Mouse (Mus musculus) midbrain, embryonic 16.5 days (tissue): ENCODE measurements around the gene Pdgfb. TPM values are rescaled to one million over a fixed set of nuclear protein-coding genes. Genes with fewer than 3 reads are reported as not detected.

Source experiments
- ATAC-seq: fragments of 200-750 bp; cut with Nextera tagmentation; 2 replicates; pipeline ENCODE4 v1.8.0; 2017; ENCODE audit warnings: moderate TSS enrichment
- H3K27ac ChIP-seq: fragments of 300-500 bp; sonication (generic); 2 replicates; pipeline ENCODE4 v1.5.1; 2014; ENCODE audit warnings: mild to moderate bottlenecking, low read length, mixed read lengths
- H3K27me3 ChIP-seq: fragments of 300-500 bp; sonication (generic); 2 replicates; pipeline ENCODE4 v1.6.1; 2014; ENCODE audit warnings: low read depth, low read length, mixed read lengths; ENCODE audit not compliant: control insufficient read depth, insufficient read depth
- H3K36me3 ChIP-seq: fragments of 300-500 bp; sonication (generic); 2 replicates; pipeline ENCODE4 v1.6.1; 2014; ENCODE audit warnings: mild to moderate bottlenecking, low read length, moderate library complexity, mixed read lengths; ENCODE audit not compliant: control insufficient read depth, insufficient read depth
- H3K4me1 ChIP-seq: fragments of 300-500 bp; sonication (generic); 2 replicates; pipeline ENCODE4 v1.6.1; 2014; ENCODE audit warnings: mild to moderate bottlenecking, low read length, mixed read lengths; ENCODE audit not compliant: control insufficient read depth, insufficient read depth
- H3K4me2 ChIP-seq: fragments of 300-500 bp; sonication (generic); 2 replicates; pipeline ENCODE4 v1.6.1; 2014; ENCODE audit warnings: mild to moderate bottlenecking, low read length, mixed read lengths
- H3K4me3 ChIP-seq: fragments of 300-500 bp; sonication (generic); 2 replicates; pipeline ENCODE4 v1.5.1; 2014; ENCODE audit warnings: low read depth, mild to moderate bottlenecking, low read length, moderate library complexity, mixed read lengths
- H3K9ac ChIP-seq: fragments of 300-500 bp; sonication (generic); 2 replicates; pipeline ENCODE4 v1.6.1; 2014; ENCODE audit warnings: low read depth, low read length, mixed read lengths
- H3K9me3 ChIP-seq: fragments of 300-500 bp; sonication (generic); replicated peaks from 2 replicates; pipeline ENCODE4 v1.6.1; 2014; ENCODE audit warnings: mild to moderate bottlenecking, low read length, mixed read lengths; ENCODE audit not compliant: control insufficient read depth, poor library complexity, severe bottlenecking
- WGBS: fragments of 180-500 bp; shearing (Covaris S2); extraction: QIAGEN DNeasy Blood & Tissue Kit; methylation state at CpG from one replicate; pipeline ENCODE4 v1.1.7; 2014; 5-methylcytosine and 5-hydroxymethylcytosine counted together
- polyA plus RNA-seq: library from polyadenylated mRNA; unstranded; fragments of >200 nt; fragmentation: Nextera tagmentation; extraction: Ambion mirVana; gene quantifications from 2 replicates; pipeline ENCODE4 v1.2.1, GENCODE M21; 2015

The Pdgfb gene
- polyA plus RNA-seq, result 4.3 and 6.8 TPM in 2 replicates

DNA sequence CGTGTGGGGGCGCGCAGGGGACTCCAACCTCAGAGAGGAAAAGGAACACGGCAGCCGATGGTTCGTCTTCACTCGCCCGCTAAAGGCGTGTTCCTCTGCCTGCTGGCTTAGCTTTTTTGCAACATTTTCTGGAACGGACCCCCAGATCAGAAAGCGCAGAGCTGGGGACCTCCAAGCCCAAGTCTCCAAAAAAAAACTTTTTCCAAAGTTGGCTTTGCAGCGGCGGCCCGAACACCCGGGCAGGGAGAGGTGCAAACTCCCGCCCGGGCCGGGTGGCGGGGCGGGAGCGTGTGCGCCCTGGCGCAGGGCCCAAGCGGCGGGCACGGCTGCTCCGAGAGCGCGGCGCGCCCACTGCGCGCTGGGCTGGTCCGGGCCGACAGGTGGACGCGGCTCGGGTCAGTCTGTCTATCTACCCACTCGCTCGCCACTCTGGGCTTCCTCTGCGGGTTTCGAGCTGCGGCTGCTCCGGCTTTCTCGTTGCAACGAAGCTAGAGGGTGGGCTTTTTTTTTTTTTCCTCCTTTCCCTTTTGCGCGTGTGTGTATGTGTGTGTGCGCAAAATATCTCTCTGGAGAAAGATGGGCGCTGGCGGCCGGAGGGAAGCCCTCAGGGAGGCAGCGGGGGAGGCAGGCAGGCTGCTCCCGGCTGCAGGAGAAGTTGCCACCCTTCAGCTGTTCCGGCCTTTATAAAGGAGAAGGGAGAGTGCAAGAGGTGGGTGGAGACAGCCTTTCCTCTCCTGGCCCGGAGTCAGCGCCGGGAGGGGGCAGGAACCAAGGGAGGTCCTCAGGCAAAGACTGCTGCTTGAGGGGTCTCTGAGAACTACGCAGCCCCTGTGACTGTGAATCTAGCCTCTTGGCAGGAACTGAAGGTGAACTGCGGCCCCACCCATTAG, at the start of gene Pdgfb:
Gene Pdgfb (minus strand): TSS at position 657 of the 890 bp plus-strand sequence.
- no peak for ATAC-seq
- Histone ChIP-seq H3K9me3 (no peaks in the 10 kb centered on the region), H3K4me3 (peak within 1 kb of the TSS; percentile 81), H3K36me3 (no peaks in the 10 kb centered on the region), H3K27ac (peak within 1 kb of the TSS; percentile 18; the same call in 1 of the 2 replicates), H3K4me2 (peak within 1 kb of the TSS; percentile 94), H3K27me3 (peaks cover 26% of the 10 kb centered on the region), H3K4me1 (peaks cover 24% of the 10 kb centered on the region), H3K9ac (peak within 1 kb of the TSS; percentile 95)
- WGBS, result under 1% methylated on average over 59 of the region's 60 CpGs

DNA sequence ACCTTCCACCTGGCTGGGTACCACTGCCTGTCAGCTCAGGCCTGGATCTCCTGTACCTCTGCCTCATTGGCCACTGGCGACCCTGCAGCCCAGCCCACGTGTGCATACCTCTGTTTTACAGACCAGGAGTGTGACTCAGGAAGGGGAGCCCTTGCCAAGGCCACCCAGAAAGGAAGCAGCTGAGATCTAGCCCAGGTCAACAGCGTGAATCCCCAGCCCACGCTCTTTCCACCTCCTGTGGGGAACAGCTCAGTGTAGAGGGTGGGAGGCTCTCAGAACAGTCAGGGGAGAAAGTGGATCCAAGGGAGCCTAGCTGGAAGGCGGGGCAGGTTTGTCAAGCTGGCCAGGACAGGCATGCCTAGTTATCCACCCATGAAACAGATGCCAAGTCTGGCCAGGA, 48.0 kb upstream of the Pdgfb start:
- Histone ChIP-seq H3K9ac (no peak overlapping the region), H3K4me2 (no peak overlapping the region), H3K27me3 (no peaks in the 10 kb centered on the region), H3K9me3 (no peaks in the 10 kb centered on the region), H3K27ac (no peak overlapping the region), H3K36me3 (no peaks in the 10 kb centered on the region), H3K4me1 (no peaks in the 10 kb centered on the region), H3K4me3 (no peak overlapping the region)
- 37% methylated on average over 5 of the region's 5 CpGs for WGBS
- no peak for ATAC-seq

DNA sequence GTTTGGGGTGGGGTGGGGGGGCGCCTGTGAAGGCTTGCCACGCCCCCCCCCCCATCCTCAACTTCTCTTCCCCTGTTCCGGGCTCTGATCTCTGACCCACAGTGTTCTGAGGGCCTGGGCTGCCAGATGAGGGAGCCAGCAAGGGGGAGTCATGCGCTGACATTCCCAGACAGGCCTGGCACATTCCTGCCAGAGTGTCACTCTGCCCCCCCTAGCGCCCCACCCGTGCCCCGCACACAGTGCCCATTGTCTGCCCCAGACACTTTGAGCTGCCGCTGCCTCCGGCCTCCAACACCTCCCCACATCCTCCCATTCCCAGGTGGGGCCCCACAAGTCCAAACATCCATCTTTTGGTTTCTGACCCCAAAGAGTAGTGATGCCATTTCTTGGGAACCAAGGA, 47.6 kb upstream of the Pdgfb start:
- no peak overlapping the region for H3K9ac ChIP-seq
- H3K36me3 ChIP-seq, result no peaks in the 10 kb centered on the region
- H3K9me3 ChIP-seq, result no peaks in the 10 kb centered on the region
- no peak overlapping the region for H3K27ac ChIP-seq
- no peaks in the 10 kb centered on the region for H3K27me3 ChIP-seq
- no peak overlapping the region for H3K4me2 ChIP-seq
- no peak for ATAC-seq
- H3K4me3 ChIP-seq, result no peak overlapping the region
- WGBS, result 80% methylated on average over 6 of the region's 9 CpGs
- no peaks in the 10 kb centered on the region for H3K4me1 ChIP-seq

DNA sequence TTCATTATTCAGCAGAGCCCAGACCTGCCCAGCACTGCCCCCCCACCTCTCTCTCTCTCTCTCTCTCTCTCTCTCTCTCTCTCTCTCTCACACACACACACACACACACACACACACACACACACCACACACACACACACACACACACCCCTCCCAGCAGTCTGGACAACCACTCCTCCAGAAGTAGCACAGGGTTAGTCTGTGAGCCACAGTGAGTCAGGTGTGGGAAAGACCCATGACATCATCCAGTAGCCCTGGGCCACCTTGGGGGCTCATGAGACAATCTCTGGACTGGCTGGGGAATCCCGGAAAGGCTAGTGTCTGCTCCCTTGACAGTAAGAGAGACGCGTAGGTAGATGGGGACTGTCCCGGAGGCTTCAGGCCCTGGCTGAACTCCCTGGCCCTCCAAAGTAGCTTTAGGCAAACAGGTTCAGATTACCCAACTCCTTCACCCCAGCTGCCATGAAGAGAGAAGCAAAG, 46.3 kb upstream of the Pdgfb start:
- no peaks in the 10 kb centered on the region for H3K4me1 ChIP-seq
- no peak for ATAC-seq
- H3K9me3 ChIP-seq, result no peaks in the 10 kb centered on the region
- H3K4me2 ChIP-seq, result no peak overlapping the region
- no peaks in the 10 kb centered on the region for H3K27me3 ChIP-seq
- WGBS, result 94% methylated on average over 4 of the region's 4 CpGs
- no peaks in the 10 kb centered on the region for H3K36me3 ChIP-seq
- no peak overlapping the region for H3K9ac ChIP-seq
- H3K4me3 ChIP-seq, result no peak overlapping the region
- H3K27ac ChIP-seq, result no peak overlapping the region

DNA sequence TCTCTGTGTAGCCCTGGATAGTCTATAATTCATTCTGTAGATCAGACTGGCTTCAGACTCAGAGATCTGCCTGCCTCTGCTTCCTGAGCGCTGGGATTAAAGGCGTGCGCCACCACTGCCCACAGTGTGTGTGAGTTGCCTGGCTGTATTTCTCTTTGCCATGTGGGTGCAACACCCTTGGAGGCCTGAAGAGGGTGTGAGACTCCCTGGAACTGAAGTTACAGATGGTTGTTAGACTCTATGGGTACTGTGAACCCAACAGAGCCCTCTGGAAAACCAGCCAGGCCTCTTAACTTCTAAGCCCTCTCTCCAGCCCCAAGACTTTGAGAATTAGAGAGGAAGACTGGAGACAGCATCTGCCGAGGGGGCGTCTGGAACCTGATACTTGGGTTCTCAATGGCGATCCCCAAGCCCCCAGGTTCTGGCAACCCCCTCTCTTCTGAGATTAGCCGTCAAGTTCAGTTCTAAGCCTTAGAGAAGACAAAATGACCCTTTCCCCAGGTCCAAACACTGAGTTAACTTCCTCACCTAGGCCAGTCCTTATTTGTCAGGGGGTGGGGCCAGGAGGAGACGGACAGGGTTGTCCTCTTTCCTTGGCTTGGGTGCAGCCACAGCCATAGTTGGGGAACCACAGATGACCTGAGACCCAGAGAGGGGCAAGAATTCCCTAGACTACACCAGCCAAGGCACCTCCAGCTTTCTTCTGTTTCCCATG, 45.7 kb upstream of the Pdgfb start:
- Histone ChIP-seq H3K27ac (no peak overlapping the region), H3K36me3 (no peaks in the 10 kb centered on the region), H3K9ac (no peak overlapping the region), H3K4me2 (no peak overlapping the region), H3K9me3 (no peaks in the 10 kb centered on the region), H3K27me3 (no peaks in the 10 kb centered on the region), H3K4me1 (peaks cover 4% of the 10 kb centered on the region; the same call in 1 of the 2 replicates), H3K4me3 (no peak overlapping the region)
- ATAC-seq, result no peak
- WGBS, result 94% methylated on average over 8 of the region's 8 CpGs

DNA sequence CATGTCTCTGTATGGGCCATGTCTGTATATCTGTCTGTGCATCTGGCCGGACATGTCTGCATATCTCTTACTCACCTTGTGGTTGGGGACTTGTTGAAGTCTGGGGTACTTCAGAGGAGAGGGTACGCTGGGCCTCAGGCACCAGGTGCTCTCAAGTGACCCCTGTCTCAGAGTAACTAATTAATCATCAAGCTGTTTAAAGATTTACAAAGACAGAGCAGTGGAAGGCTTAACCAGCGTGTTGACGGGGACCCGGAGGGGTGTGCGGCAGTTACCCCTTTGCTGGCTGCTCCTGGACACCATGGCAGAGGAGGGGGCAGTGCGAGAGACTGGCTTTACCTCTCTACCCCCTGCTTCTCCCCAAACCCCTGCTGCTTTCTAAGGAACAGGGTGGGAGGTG, 44.8 kb upstream of the Pdgfb start:
- Histone ChIP-seq H3K27ac (no peak overlapping the region), H3K9me3 (no peaks in the 10 kb centered on the region), H3K4me1 (peaks cover 6% of the 10 kb centered on the region; the same call in 1 of the 2 replicates), H3K36me3 (no peaks in the 10 kb centered on the region), H3K9ac (no peak overlapping the region), H3K4me3 (no peak overlapping the region), H3K4me2 (no peak overlapping the region), H3K27me3 (no peaks in the 10 kb centered on the region)
- 89% methylated on average over 7 of the region's 7 CpGs for WGBS
- no peak for ATAC-seq

DNA sequence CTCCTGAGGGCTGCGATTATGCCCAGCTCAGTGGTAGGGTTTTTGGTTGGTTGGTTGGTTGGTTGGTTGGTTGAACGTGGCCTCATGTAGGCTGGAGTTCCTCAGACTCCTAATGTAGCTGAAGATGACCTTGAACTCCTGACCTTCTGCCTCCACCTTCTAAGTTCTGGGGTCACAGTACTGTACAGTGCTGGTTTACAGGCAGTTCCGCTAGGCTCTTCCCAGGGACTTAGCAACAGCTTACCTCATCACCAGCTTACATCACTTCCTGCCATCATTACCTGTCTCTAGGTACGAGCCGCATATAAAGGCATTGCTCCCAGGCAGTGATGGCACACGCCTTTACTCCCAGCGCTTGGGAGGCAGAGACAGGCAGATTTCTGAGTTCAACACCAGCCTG, 43.4 kb upstream of the Pdgfb start:
- H3K9ac ChIP-seq, result no peak overlapping the region
- no peak overlapping the region for H3K4me2 ChIP-seq
- no peak overlapping the region for H3K4me3 ChIP-seq
- WGBS, result 93% methylated on average over 7 of the region's 7 CpGs
- H3K27ac ChIP-seq, result no peak overlapping the region
- no peaks in the 10 kb centered on the region for H3K36me3 ChIP-seq
- H3K9me3 ChIP-seq, result no peaks in the 10 kb centered on the region
- no peak for ATAC-seq
- peaks cover 6% of the 10 kb centered on the region; the same call in 1 of the 2 replicates for H3K4me1 ChIP-seq
- H3K27me3 ChIP-seq, result no peaks in the 10 kb centered on the region

DNA sequence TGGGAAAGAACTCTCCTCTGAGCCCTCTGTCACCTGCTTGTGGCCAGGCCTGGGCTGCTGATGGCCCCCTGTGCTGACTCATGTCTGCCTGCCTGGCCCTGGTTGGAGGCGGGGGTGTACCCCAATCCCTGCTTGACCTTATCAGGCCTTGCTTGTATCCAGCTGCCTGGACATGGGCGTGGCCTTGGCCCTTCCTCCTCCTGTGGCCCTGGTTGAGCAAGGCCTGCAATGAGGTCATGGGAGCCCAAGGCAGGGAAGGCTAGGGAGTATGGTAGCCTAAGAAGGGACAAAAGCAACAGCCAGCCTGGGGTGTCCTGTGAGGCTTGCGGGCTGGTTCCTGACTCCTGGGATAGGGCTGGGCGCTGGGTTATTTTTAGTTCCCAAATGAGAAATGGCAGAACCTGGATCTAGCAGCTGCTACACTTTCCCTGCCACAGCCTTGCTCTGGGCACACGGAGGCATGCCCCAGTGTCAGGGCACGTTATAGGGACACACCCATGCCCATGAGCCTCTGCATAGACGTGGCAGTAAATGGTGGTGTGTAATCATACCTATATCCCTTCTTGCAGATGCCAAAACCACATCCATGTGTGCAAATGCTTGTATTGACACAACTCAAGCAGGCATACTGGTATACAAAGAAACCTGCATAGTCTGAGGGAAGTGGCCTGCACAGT, 39.4 kb upstream of the Pdgfb start:
- no peak for ATAC-seq
- WGBS, result 89% methylated on average over 7 of the region's 7 CpGs

More for the DNA sequence above, 39.4 kb upstream of the Pdgfb start:
- Histone ChIP-seq H3K9me3 (no peaks in the 10 kb centered on the region), H3K4me3 (no peak overlapping the region), H3K36me3 (no peaks in the 10 kb centered on the region), H3K4me1 (peaks cover 6% of the 10 kb centered on the region; the same call in 1 of the 2 replicates), H3K27ac (no peak overlapping the region), H3K9ac (no peak overlapping the region), H3K4me2 (no peak overlapping the region), H3K27me3 (no peaks in the 10 kb centered on the region)
